Mouse (Mus musculus) cerebellum, adult 2 months (tissue): ENCODE results near the gene A230050P20Rik.

ENCODE experiments used
- CTCF ChIP-seq: fragments of 200-500 bp; IDR thresholded peaks from 2 replicates; pipeline ENCODE4 v1.5.1; 2011; ENCODE audit warnings: low read depth, mild to moderate bottlenecking, control low read depth, low read length, moderate library complexity, borderline replicate concordance; ENCODE audit not compliant: insufficient read depth
- POLR2A ChIP-seq: fragments of 200-500 bp; IDR thresholded peaks from 2 replicates; pipeline ENCODE4 v1.6.1; 2011; ENCODE audit warnings: low read length, control low read depth, borderline replicate concordance; ENCODE audit not compliant: insufficient read depth

- no peak for TF ChIP-seq CTCF
- no peak for TF ChIP-seq POLR2A
Observed at GRCm38 (mm10) chr9:20891339-20892103, 23.1 kb downstream of the A230050P20Rik start.
